Mouse (Mus musculus): Measurements from ENCODE around the gene Mmp10. TPM values are rescaled to one million over a fixed set of nuclear protein-coding genes. Genes with fewer than 3 reads are reported as not detected.

The Mmp10 gene
- polyA plus RNA-seq (2014; fragmentation: Illumina TruSeq; extraction: RNeasy Lipid Tissue Mini Kit (QIAGEN cat#74804); ENCODE audit: low read depth, low replicate concordance): not detected

DNA sequence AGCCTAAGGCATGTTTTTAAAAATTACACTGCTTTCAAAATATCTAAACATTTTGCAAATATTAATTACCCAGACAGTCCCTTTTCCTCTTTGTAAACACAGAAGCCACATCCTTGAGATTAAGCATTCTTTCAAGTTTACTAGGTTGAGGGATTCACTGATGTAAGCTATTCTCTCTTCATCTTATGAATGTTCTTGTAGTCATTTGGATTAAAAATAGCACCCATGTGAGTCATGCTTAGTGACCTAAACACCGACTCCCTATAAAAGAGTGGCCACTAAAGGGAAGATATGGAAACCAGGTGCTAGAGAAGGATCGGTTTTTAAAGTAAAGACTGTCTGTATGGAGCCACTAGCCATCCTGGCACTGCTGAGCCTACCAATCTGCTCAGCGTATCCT is at the start of gene Mmp10:
Gene Mmp10 (plus strand): TSS at position 302 of the 400 bp plus-strand sequence.

DNA sequence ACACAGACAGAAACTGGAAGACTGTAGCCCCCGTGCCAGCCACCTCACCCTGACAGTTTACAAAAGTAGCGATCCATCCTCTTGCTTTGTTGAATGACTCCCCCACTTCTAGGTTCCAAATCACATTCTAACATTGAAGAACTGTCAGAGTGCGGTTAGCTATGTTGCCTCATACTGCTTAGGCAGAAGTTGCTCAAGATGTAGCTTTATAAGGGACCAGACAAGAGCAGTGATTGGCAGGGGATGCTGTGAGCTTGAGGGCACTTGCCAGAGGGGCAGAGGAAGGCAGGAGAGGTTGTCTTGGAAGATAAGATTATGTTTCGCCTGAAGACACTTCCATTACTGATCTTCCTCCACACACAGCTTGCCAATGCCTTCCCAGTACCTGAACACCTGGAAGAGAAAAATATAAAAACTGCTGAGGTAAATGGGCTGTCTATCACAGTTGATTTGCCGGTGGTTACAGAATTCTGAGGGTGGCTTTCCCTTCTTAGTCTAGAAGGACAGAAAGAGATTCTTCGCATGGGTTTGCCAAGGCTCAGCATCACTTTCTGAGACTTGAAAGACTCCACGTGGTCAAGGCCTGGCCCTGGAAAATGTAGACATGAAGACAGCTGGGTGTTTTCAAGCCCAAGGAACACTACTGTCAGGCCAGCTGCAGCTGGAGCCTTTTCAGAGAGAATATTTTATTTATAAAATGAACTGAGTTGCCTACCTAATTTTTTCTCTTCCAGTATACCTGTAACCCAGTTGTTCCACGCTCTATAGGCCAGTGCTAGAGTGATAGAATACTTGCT is 56.3 kb downstream of the Mmp10 start, which contains the start of gene Mmp8:
Gene Mmp8 (plus strand): TSS at position 236 of the 797 bp plus-strand sequence.

Other genes with a start within 250 kb of the Mmp10 start
- gene Mmp13, start 229.8 kb upstream of the Mmp10 start, polyA plus RNA-seq (2014; fragmentation: Illumina TruSeq; extraction: RNeasy Lipid Tissue Mini Kit (QIAGEN cat#74804); ENCODE audit: low read depth, low replicate concordance): 3.6 TPM
- 9.7 TPM for gene Mmp12, start 158.0 kb upstream of the Mmp10 start, polyA plus RNA-seq (2014; fragmentation: Illumina TruSeq; extraction: RNeasy Lipid Tissue Mini Kit (QIAGEN cat#74804); ENCODE audit: low read depth, low replicate concordance)
- gene Mmp1b, start 114.3 kb upstream of the Mmp10 start, polyA plus RNA-seq (2014; fragmentation: Illumina TruSeq; extraction: RNeasy Lipid Tissue Mini Kit (QIAGEN cat#74804); ENCODE audit: low read depth, low replicate concordance): not detected
- 0.97 TPM for gene Mmp3, start 56.5 kb upstream of the Mmp10 start, polyA plus RNA-seq (2014; fragmentation: Illumina TruSeq; extraction: RNeasy Lipid Tissue Mini Kit (QIAGEN cat#74804); ENCODE audit: low read depth, low replicate concordance)
- not detected for gene Mmp8, start 56.1 kb downstream of the Mmp10 start, polyA plus RNA-seq (2014; fragmentation: Illumina TruSeq; extraction: RNeasy Lipid Tissue Mini Kit (QIAGEN cat#74804); ENCODE audit: low read depth, low replicate concordance)
- gene Mmp27, start 69.0 kb downstream of the Mmp10 start, polyA plus RNA-seq (2014; fragmentation: Illumina TruSeq; extraction: RNeasy Lipid Tissue Mini Kit (QIAGEN cat#74804); ENCODE audit: low read depth, low replicate concordance): not detected
- not detected for gene Mmp20, start 125.9 kb downstream of the Mmp10 start, polyA plus RNA-seq (2014; fragmentation: Illumina TruSeq; extraction: RNeasy Lipid Tissue Mini Kit (QIAGEN cat#74804); ENCODE audit: low read depth, low replicate concordance)
- gene Mmp7, start 189.7 kb downstream of the Mmp10 start, polyA plus RNA-seq (2014; fragmentation: Illumina TruSeq; extraction: RNeasy Lipid Tissue Mini Kit (QIAGEN cat#74804); ENCODE audit: low read depth, low replicate concordance): not detected

Measured in kidney, adult 10 weeks (tissue).